Mouse (Mus musculus) mature B cell (primary cell): ENCODE results near the gene Mphosph9.
"Not testable (repeated sequence)": the region's sequence is repeated elsewhere in the genome, so short reads cannot be mapped to it uniquely, and the experiment has no call there.

Source experiments
- in situ Hi-C: fragments of 300-500 bp; cut with MboI; formaldehyde crosslinking; loops from 2 replicates; pipeline ENCODE4 v1.14.3; 2019

Gene Mphosph9

GRCm38 (mm10) chr5:124236180-124236579 is 91.6 kb downstream of the Mphosph9 start:
- in situ Hi-C loops, result no loop called here

DNA sequence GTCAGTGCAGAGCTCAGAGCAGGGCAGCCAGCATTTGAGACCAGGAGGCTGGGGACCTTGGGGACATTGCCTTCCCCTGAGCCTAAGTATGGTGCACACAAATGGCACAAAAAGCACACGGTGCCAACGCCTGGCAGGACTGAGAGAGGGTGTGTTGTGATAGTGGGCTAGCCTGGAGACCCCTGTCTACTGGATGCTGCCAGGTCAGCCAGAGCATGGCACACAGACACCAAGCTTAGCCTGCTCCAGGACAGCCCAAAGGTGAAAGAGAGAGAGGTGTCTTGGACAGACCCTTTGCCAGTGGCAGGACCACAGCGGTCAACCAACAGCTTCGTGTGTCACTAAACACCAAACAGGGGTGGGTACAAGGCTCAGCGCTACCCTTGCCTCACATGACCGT is 93.0 kb downstream of the Mphosph9 start:
- in situ Hi-C loops, result no loop called here

GRCm38 (mm10) chr5:124233874-124234661 is 93.7 kb downstream of the Mphosph9 start:
- in situ Hi-C loops, result no loop called here

- in situ Hi-C loops, result no loop called here
These were observed 94.7 kb downstream of the Mphosph9 start for GRCm38 (mm10) chr5:124233144-124233465.

DNA sequence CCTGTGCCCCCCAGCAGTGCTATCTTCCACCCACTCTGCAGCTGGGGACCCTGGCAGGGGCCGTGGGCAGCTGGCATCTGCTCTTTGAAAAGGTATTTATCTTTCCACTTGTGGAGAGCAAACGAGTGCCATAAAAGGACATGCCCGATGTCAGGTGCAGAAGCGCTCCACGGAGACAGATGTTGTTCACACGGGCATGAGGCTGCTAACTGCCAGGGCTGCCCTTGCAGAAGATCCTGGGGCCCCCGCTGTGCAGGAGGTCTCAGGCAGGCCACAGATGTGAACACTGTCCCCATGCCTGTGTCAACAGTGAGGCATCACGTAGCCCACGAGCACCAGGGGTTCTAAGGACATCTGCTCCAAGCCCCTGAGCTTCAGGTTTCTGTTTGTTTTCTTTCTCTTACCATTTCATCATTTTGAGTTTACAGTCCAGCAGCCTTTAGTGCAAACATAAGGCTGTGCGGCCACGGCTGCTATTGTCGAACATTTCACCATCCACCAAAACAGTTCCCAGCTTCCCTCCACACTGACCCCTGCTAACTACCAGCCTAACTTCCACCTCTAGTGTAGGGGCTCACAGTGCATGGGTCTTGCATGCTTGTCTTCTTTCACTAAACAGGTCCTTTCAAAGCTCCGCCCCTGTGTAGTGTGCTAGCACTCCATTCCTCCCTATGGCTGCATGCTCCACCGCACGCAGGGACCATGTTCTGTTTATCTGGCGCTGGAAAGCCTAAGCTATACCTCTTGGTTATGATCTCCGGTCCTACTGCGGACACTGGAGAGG is 95.2 kb downstream of the Mphosph9 start:
- in situ Hi-C loops, result no loop called here

DNA sequence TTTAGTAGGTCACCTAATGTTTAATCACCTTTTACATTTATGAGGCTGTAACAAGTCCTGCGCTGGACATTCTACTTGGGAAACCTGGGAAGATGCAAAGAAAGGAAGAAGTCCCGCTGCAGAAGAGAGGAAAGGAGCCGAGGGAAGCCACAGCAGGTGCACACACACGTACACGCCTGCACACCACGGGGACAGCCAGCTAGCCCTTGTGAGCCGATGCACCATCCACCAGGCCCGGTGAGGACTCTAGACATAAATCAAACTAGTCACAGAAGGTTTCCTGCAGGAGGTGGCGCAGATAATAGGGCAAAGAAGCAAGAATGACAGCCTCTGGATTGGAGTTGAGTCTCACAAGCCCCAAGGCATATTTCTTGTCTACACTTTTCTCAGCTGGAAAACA is 97.3 kb downstream of the Mphosph9 start:
- in situ Hi-C loops, result no loop called here

GRCm38 (mm10) chr5:124227193-124227592 is 100.6 kb downstream of the Mphosph9 start:
- in situ Hi-C loops, result no loop called here

GRCm38 (mm10) chr5:124226494-124226893 is 101.3 kb downstream of the Mphosph9 start:
- in situ Hi-C loops, result no loop called here

GRCm38 (mm10) chr5:124225891-124226290 is 101.9 kb downstream of the Mphosph9 start:
- in situ Hi-C loops, result no loop called here

- in situ Hi-C loops, result no loop called here
These were observed 103.3 kb downstream of the Mphosph9 start for GRCm38 (mm10) chr5:124224321-124225092.

GRCm38 (mm10) chr5:124223574-124223973 is 104.2 kb downstream of the Mphosph9 start:
- in situ Hi-C loops, result no loop called here

DNA sequence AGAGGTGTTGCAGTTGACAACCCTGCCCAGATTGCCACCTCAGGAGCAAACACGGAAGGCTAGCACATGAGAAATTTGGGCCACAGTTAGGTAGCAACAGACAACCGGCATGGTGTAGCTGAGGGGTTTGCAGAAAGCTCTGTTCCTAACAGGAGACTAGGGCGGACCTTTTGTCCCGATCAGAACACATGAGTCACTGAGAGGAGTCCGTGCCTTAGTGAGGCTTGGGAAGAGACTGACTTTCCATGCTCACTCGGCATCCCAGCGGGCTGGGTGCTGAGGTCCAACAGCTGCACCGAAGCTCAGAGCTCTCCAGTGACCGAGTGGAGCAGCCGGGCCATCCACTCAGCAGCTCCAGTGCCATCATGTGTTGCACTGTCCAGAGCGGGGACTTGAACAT is 105.1 kb downstream of the Mphosph9 start:
- in situ Hi-C loops, result no loop called here

DNA sequence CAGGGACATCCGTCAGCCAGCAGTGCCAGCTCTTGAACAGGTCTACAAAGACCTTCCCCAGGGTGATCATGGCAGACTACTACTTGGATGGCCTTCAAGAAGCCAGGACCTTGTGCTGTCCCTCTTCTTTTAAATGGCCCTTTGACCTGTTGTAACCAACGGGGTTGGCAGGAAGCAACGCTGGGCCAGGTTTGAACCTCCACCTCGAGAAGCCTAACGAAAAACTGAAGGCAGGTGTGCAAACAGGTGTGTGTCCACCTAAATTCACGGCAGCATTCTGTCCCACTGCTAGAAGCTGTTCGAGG is 106.1 kb downstream of the Mphosph9 start:
- in situ Hi-C loops, result no loop called here

GRCm38 (mm10) chr5:124221037-124221735 is 106.6 kb downstream of the Mphosph9 start:
- in situ Hi-C loops, result no loop called here

DNA sequence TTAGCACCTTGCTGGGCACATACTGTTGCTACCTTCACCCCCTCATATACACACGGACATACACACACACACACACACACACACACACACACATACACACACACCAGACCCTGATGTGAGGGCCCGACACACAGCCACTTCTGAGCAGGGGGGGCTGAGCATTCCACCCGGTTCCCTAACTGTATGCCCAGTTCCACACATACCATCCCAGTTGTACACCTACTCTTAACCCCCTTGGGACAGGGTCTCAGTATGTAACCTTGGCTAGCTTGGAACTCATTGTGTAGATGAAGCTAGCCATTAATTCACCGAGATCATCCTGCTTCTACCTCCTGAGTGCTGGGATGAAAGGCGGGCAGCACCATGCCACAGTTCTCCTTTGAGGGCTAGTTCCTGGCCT is 107.2 kb downstream of the Mphosph9 start:
- in situ Hi-C loops, result no loop called here

- in situ Hi-C loops, result no loop called here
These were observed 108.3 kb downstream of the Mphosph9 start for GRCm38 (mm10) chr5:124219431-124219830.

DNA sequence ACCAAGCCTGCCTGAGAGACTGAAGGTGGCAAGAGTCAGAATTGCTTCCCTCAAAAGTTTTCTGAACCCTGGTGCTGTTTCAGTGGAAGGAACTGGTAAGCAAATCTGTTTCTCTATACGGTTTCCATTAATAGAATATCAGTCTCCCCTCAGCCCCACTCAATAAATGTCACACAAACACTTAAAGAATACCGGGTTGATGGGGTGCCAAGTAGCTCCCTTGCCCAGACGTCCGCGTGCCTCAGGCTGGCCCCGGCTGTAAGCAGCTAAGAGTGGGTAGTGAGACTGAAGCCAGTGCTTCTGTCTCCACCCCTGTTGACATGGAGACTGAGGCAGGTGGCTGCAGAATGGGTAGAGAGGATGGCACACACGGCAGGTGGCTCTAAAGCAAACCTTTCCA is 108.8 kb downstream of the Mphosph9 start:
- in situ Hi-C loops, result no loop called here

DNA sequence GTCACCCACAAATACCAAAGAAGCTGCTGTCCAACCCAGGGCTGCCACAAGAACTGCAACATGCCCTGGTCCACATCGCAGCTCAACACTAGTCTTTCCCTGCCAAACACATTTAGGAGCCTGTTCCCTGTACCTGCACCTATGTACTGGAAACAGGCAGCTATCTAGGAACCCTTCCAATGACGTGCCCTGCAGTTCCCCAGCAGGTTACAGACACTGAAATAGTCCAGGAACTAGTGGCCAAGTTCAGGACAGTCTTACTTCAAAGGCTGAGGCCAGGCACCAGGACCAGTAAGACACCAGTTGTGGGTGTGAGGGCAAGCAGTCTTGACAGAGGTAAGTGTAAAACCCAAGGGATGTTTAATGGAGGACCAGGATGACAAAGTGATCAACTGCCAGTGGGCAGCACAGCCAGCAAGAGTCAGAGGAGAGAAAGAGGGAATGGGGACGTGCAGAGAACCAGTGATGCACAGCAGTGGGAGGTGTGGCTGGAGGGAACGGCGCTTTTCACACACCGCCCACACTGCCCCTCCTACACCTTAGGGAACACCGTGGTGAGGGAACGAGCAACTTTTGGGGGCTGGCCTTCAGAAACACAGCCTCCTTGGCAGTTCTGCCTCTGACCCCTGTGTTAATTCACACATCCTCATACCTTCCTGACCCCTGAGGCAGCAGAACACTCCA is 110.1 kb downstream of the Mphosph9 start:
- in situ Hi-C loops, result no loop called here

- in situ Hi-C loops, result not testable (repeated sequence)
These were observed 110.7 kb downstream of the Mphosph9 start for GRCm38 (mm10) chr5:124217092-124217491.

DNA sequence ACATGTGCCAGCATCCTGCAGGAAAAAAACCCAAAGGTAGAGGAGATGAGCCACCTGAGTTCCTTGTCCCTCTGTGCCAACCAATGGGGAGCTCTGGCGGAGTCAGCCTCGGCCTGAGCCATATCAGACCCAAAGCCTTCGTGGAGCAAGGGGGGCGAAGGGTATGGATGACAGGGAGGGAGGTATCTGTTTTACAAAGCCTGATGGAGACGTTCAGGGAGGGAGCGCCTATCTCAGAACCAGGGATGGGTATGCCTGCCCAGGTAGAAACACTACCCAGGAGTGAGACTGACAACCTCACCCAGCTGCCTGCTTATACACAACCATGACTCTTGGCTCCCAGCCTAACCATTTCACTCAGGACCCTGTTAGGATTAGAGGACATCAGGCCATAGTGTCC is 111.4 kb downstream of the Mphosph9 start:
- in situ Hi-C loops, result no loop called here

GRCm38 (mm10) chr5:124215647-124216046 is 112.1 kb downstream of the Mphosph9 start:
- in situ Hi-C loops, result no loop called here
